Mouse (Mus musculus) left cerebral cortex, adult 6 months (tissue): ENCODE data around the gene Btbd11. TPM values are rescaled to one million over a fixed set of nuclear protein-coding genes. Genes with fewer than 3 reads are reported as not detected.

Source experiments
- long read RNA-seq, 2 experiments: library from polyadenylated mRNA; unstranded; transcript quantifications; one replicate each; pipeline ENCODE4 v2.0.0; 2019 to 2020
- polyA plus RNA-seq: library from polyadenylated mRNA; unstranded; fragments of <200 nt; fragmentation: Nextera tagmentation; gene quantifications from 2 replicates; pipeline ENCODE4 v1.2.3, GENCODE M21; 2021

The Btbd11 gene
- 5.3 and 6.7 TPM in 2 replicates for polyA plus RNA-seq
- long read RNA-seq, experiment 1, full-length matches to known transcripts, result 14 of 46 reads
- long read RNA-seq, experiment 1, partial matches to known transcripts, result 12 of 46 reads
- long read RNA-seq, experiment 1, other reads (novel, unspliced or antisense), result 20 of 46 reads
- long read RNA-seq, experiment 2, partial matches to known transcripts, result 1 of 6 reads
- long read RNA-seq, experiment 2, other reads (novel, unspliced or antisense), result 4 of 6 reads

GRCm38 (mm10) chr10:85386605-85387218, at the start of gene Btbd11:
Gene Btbd11 (plus strand): TSS chr10:85386814.

Other genes with a start within 250 kb of the Btbd11 start
- gene Cry1, start 201.8 kb upstream of the Btbd11 start, polyA plus RNA-seq, result 13.9 and 14.4 TPM in 2 replicates